Mouse (Mus musculus) cortical plate, adult 2 months (tissue): ENCODE data around the gene Tuba1b. TPM values are rescaled to one million over a fixed set of nuclear protein-coding genes. Genes with fewer than 3 reads are reported as not detected.

Experiments
- H3K27ac ChIP-seq: fragments of 200-500 bp; 2 replicates; pipeline ENCODE4 v1.5.1; 2012; ENCODE audit warnings: low read length, control low read depth, inconsistent platforms; ENCODE audit not compliant: insufficient read depth
- H3K4me1 ChIP-seq: fragments of 200-500 bp; 2 replicates; pipeline ENCODE4 v1.6.1; 2011; ENCODE audit warnings: low read length; ENCODE audit not compliant: control insufficient read depth, insufficient read depth
- H3K4me3 ChIP-seq: fragments of 200-500 bp; 2 replicates; pipeline ENCODE4 v1.5.1; 2011; ENCODE audit warnings: mild to moderate bottlenecking, low read length, control low read depth; ENCODE audit not compliant: insufficient read depth
- CTCF ChIP-seq: fragments of 200-500 bp; IDR thresholded peaks from 2 replicates; pipeline ENCODE4 v1.5.1; 2011; ENCODE audit warnings: mild to moderate bottlenecking, control low read depth, low read length; ENCODE audit not compliant: insufficient read depth; ENCODE audit errors: extremely low read depth
- POLR2A ChIP-seq: fragments of 200-500 bp; IDR thresholded peaks from 2 replicates; pipeline ENCODE4 v1.6.1; 2011; ENCODE audit warnings: mild to moderate bottlenecking, low read length, control low read depth; ENCODE audit not compliant: insufficient read depth; ENCODE audit errors: extremely low read depth
- polyA plus RNA-seq: library from polyadenylated mRNA; depleted of rRNA; stranded (reverse); fragments of >200 nt; gene quantifications from 2 replicates; pipeline ENCODE4 v1.2.3, GENCODE M21; 2012; rRNA removed

The Tuba1b gene
- polyA plus RNA-seq, 1 experiment: 1,231 TPM

GRCm38 (mm10) chr15:98893036-98893435 lies 41.3 kb downstream of the Tuba1b start:
- TF ChIP-seq CTCF: no peak
- Histone ChIP-seq H3K27ac (no peak overlapping the region), H3K4me3 (no peak overlapping the region), H3K4me1 (peaks cover 3% of the 10 kb centered on the region)

- peak; percentile 98 for TF ChIP-seq CTCF
- TF ChIP-seq POLR2A: no peak
These were observed 42.3 kb downstream of the Tuba1b start for GRCm38 (mm10) chr15:98891907-98892606.

GRCm38 (mm10) chr15:98891198-98891742 lies 43.1 kb downstream of the Tuba1b start:
- TF ChIP-seq CTCF (no peak), POLR2A (no peak)
- H3K27ac ChIP-seq: no peak overlapping the region
- H3K4me3 ChIP-seq: no peak overlapping the region
- peaks cover 3% of the 10 kb centered on the region for H3K4me1 ChIP-seq

More at GRCm38 (mm10) chr15:98891907-98892606, 42.3 kb downstream of the Tuba1b start:
- Histone ChIP-seq H3K27ac (no peak overlapping the region), H3K4me1 (peaks cover 3% of the 10 kb centered on the region), H3K4me3 (no peak overlapping the region)

- TF ChIP-seq POLR2A: no peak
- TF ChIP-seq CTCF: no peak
- H3K4me3 ChIP-seq: no peak overlapping the region
- no peaks in the 10 kb centered on the region for H3K4me1 ChIP-seq
- no peak overlapping the region for H3K27ac ChIP-seq
These were observed 46.8 kb downstream of the Tuba1b start for GRCm38 (mm10) chr15:98887526-98887925.

- TF ChIP-seq CTCF (no peak), POLR2A (no peak)
- no peak overlapping the region for H3K27ac ChIP-seq
- H3K4me1 ChIP-seq: no peaks in the 10 kb centered on the region
- H3K4me3 ChIP-seq: no peak overlapping the region
These were observed 47.5 kb downstream of the Tuba1b start for GRCm38 (mm10) chr15:98886667-98887387.

- TF ChIP-seq POLR2A (no peak), CTCF (no peak)
- H3K27ac ChIP-seq: no peak overlapping the region
- H3K4me3 ChIP-seq: no peak overlapping the region
- H3K4me1 ChIP-seq: 0 out of 2 replicates have a peak, but pooled peaks cover 3% of the 10 kb centered on the region
These were observed 50.3 kb downstream of the Tuba1b start for GRCm38 (mm10) chr15:98884106-98884505.

- H3K27ac ChIP-seq: no peak overlapping the region
- 0 out of 2 replicates have a peak, but pooled peaks cover 3% of the 10 kb centered on the region for H3K4me1 ChIP-seq
- TF ChIP-seq CTCF (no peak), POLR2A (no peak)
- no peak overlapping the region for H3K4me3 ChIP-seq
These were observed 50.7 kb downstream of the Tuba1b start for GRCm38 (mm10) chr15:98883661-98884060.

GRCm38 (mm10) chr15:98881656-98882008 lies 52.7 kb downstream of the Tuba1b start:
- H3K4me3 ChIP-seq: no peak overlapping the region; the same call in 1 of the 2 replicates
- H3K27ac ChIP-seq: no peak overlapping the region
- TF ChIP-seq CTCF (no peak), POLR2A (no peak)
- 0 out of 2 replicates have a peak, but pooled peaks cover 3% of the 10 kb centered on the region for H3K4me1 ChIP-seq

Other genes with a start within 250 kb of the Tuba1b start
- gene Ccdc65, start 226.4 kb downstream of the Tuba1b start, polyA plus RNA-seq: 9.3 and 10.6 TPM in 2 replicates
- gene Fkbp11, start 206.4 kb downstream of the Tuba1b start, polyA plus RNA-seq: 2.1 TPM in 2 replicates
- 701 and 730 TPM in 2 replicates for gene Arf3, start 171.4 kb downstream of the Tuba1b start, polyA plus RNA-seq
- gene Wnt10b, start 156.4 kb downstream of the Tuba1b start, polyA plus RNA-seq: 2.6 and 3.1 TPM in 2 replicates
- gene Wnt1, start 144.7 kb downstream of the Tuba1b start, polyA plus RNA-seq: 0.15 and 0.17 TPM in 2 replicates
- gene Ddn, start 125.1 kb downstream of the Tuba1b start, polyA plus RNA-seq: 723 and 876 TPM in 2 replicates
- gene Prkag1, start 103.0 kb downstream of the Tuba1b start, polyA plus RNA-seq: 71.3 and 75.7 TPM in 2 replicates
- gene Kmt2d, start 63.4 kb downstream of the Tuba1b start, polyA plus RNA-seq: 33.0 and 37.9 TPM in 2 replicates
- 18.3 and 19.9 TPM in 2 replicates for gene Rhebl1, start 40.0 kb downstream of the Tuba1b start, polyA plus RNA-seq
- 0.25 and 0.28 TPM in 2 replicates for gene Dhh, start 36.0 kb downstream of the Tuba1b start, polyA plus RNA-seq
- 24.7 and 27.1 TPM in 2 replicates for gene Lmbr1l, start 16.3 kb downstream of the Tuba1b start, polyA plus RNA-seq
- gene Gm49450, start 19.0 kb upstream of the Tuba1b start, polyA plus RNA-seq: 0.35 and 0.55 TPM in 2 replicates
- gene Tuba1a, start 19.1 kb upstream of the Tuba1b start, polyA plus RNA-seq: 1,321 and 1,512 TPM in 2 replicates
- 5.5 and 7.1 TPM in 2 replicates for gene Tuba1c, start 95.3 kb upstream of the Tuba1b start, polyA plus RNA-seq
- gene Prph, start 120.6 kb upstream of the Tuba1b start, polyA plus RNA-seq: 3.1 and 3.2 TPM in 2 replicates
- 0.76 and 1.1 TPM in 2 replicates for gene Troap, start 140.0 kb upstream of the Tuba1b start, polyA plus RNA-seq
- not detected in 2 replicates for gene C1ql4, start 153.3 kb upstream of the Tuba1b start, polyA plus RNA-seq
- gene Dnajc22, start 158.6 kb upstream of the Tuba1b start, polyA plus RNA-seq: 0.06 TPM in 2 replicates
- 25.8 and 27.4 TPM in 2 replicates for gene Spats2, start 191.4 kb upstream of the Tuba1b start, polyA plus RNA-seq